Mouse (Mus musculus) WW6 (cell line): ENCODE measurements around the gene Sos1.

Experiments used
- DNase-seq: peaks from one replicate; pipeline ENCODE4 v3.0.0-alpha.2; 2013; ENCODE audit warnings: low read depth, low spot score

Sos1 gene

DNA sequence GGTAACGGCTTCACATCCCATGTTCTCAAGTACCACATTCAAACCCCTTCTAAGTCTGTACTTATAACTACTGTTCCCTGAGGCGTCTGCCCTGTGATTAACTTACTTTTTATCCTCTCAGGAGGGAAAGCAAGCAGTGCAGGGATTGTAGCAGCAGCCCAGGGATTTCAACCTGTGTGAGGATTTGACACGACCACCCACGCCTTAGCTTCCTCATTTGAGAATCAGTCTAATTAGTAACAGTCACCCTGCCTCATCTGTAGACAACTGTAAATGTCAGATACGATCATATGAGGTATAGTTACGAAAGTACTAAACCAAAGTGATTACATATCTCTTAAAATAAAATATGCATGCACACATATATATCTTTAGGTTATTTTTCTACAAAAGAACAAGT lies 15.9 kb upstream of the Sos1 start:
- no peak for DNase-seq

GRCm38 (mm10) chr17:80493891-80494290 lies 13.6 kb upstream of the Sos1 start:
- DNase-seq, result no peak

- no peak for DNase-seq
Measured at GRCm38 (mm10) chr17:80492811-80493210, 12.6 kb upstream of the Sos1 start.

- DNase-seq, result no peak
Measured at GRCm38 (mm10) chr17:80492274-80492673, 12.0 kb upstream of the Sos1 start.

- DNase-seq, result no peak
Measured at GRCm38 (mm10) chr17:80490166-80490565, 9.9 kb upstream of the Sos1 start.

DNA sequence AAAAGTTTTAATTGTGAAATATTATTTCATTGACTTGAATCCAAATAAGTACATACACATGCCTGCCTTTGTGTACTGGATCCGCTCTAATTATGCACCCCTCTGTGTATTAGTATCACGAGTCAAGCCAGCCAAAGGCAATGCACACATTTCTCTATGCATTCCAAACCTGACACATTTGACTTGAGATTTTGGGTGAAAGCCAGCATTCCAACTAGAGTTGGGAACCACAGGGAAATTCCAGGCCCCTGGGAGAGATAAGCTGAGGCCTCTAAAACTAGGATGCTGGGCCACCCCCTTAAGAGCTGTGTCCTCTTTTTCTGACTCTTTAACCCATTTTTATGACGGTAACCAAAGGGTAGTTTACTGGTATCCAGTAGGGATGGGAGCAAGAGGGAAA lies 8.7 kb upstream of the Sos1 start:
- DNase-seq, result no peak

DNA sequence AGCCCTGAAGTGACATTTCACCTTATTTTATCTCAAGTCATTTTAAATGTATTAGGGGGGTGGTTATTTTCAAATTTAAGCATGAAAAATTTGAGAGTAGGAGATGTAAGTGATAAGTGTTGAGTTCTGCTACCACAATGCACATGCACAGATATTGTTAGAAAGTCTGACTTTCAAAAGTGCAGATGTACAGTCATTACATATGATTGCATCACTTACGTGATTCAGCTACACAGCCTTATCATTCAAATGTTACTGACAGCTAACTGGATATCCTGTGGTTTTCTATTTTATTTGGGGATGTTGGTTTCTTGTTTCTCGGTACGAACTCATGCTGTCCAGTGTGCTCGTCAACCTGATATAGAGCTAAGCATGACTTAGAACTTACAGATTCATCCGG lies 4.9 kb upstream of the Sos1 start:
- DNase-seq, result no peak

DNA sequence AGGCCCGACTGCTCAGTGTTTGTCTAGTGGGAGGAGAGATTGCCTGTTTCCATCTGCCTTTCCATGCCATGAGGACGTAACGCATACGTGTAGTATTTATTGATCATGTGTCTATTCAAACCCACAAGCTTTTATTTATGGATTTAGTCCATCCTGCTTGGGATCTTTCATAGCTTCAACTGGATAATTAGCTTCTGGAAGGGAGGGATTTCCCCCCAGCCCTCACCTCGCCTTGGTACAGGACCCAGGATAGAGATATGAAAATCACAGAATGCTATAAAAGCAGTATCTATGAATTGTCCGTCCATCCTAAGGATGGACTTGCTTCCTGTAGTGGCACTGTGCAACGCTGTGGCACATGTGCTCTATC lies 587 bp upstream of the Sos1 start:
- no peak for DNase-seq

DNA sequence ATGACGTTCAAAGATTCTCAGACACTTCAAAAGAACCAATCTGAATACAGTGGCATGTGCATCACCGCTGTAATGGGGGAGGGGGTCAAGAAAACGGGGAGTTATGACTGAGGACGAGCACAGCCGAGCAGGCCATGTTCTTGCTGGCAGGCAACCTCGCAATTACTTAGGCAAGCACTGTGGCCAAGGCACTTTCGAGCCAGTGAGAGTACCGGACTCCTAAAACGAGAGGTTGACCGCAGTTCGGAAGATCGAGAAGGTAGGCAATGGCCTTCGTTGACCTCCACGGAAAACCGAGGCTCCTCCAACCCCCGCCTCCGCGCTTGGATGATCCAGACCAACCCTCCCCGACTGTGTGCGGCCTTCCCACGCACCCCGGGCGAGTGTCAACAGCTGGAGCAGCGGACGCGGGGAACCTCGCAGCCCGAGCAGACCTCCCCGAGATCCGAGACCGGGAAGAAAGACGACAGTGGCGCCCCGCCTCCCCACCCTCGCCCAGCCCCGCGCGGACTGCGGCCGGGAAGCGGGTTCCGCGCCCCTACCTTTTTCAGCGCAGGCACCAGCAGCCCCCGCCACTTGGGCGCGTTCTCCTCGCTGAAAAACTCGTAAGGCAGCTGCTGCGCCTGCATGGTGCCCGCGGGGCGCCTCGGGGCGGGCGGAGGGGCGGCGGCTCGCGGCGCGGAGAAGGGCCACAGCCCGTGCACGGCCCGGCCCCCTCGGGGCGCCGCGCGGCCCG lies 790 bp downstream of the Sos1 start:
- no peak for DNase-seq

DNA sequence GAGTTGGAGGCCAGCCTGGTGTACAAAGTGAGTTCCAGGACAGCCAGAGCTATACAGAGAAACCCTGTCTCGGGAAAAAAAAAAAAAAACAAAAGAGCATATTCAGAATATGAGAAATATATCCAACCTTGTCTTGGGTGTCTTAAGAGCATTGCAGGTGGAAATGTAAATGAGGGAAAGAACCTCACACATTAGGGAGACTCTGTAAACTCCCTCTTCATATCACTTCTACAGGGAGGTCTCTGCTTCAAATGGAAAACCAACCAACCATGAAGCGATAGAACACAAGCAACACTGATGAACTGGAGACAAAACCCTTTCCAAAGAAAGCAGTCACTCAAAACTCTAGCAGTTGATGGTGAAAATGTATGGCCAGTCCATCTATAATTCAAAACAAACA lies 2.6 kb downstream of the Sos1 start:
- DNase-seq, result no peak

DNA sequence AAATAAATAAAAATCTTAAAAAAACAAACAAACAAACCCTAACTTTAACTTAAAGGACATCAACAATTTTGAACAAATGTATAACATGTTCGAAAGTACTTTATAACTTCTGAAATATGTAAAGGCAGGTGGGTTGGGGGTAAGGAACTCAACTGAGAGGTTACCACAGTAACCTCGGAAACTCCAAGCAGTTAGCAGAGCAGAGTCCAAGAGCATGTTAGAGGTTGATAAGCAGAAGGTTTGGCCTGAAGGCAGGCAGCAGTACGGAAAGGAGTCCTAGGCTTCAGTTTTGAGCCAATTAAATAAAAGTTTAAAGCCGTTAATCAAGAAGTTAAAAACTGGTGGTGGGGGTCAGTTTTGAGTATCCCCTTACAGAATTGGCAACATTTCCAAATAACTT lies 3.8 kb downstream of the Sos1 start:
- no peak for DNase-seq

- no peak for DNase-seq
Measured at GRCm38 (mm10) chr17:80471056-80471802, 9.0 kb downstream of the Sos1 start.

GRCm38 (mm10) chr17:80468417-80468894 lies 11.8 kb downstream of the Sos1 start:
- DNase-seq, result peak; percentile 52

DNA sequence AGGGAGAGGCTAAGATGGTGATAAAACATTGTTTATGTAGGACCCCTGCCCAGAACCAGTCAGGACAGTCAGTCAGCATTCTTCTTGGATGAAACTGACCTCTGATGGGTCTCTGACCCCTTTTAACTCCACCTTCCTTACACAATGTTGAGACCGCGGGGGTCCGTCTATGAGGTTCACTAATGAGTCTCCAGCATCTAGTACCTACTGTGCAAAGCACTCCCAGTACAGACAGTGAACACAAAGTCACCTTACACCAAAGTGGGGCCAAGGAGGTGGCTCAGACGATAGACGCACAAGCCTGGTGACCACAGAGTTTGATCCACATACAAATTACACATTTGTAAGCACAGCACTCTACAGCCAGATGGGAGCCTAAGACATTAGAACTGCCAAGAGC lies 20.0 kb downstream of the Sos1 start:
- DNase-seq, result no peak

GRCm38 (mm10) chr17:80455648-80456047 lies 24.6 kb downstream of the Sos1 start:
- DNase-seq, result no peak

- no peak for DNase-seq
Measured at GRCm38 (mm10) chr17:80450426-80451030, 29.7 kb downstream of the Sos1 start.

GRCm38 (mm10) chr17:80446470-80446869 lies 33.8 kb downstream of the Sos1 start:
- no peak for DNase-seq

- DNase-seq, result no peak
Measured at GRCm38 (mm10) chr17:80445433-80445832, 34.8 kb downstream of the Sos1 start.

DNA sequence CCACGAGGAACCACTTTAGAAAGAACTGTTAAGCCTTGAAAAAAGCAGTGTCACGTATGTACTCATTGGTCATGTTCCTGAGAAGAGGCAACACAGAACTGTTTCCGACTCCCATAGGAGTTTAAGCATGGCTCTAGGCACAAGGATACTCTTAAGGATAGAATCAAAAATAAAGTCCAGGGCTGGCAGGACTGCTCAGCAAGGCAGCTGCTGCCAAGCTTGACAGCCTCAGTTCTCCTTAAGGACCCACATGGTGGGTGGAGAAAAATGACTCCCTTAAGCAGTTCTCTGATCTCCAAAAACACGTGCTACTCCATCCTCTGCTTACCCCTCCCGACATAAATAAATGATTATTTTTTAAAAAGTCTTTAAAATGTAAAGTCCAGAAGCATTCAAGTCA lies 44.6 kb downstream of the Sos1 start:
- DNase-seq, result no peak

DNA sequence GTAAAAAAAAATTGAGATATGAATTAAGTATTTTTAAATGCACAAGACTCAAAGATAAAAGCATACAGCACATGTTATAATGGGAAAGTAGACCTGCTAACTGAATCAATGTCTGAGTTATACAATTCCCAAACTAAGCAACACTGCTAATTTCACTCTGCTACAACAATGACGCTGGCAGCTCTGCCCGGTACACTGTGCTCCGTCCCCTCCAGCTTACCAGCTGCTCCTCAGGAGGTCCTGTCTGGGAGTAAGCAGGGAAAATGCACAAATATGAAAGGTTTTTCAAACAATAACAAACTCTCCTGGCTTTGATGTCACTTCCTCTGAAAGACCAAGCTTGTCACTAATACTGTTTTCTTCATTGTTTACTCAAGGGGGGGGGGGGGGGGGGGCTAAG lies 45.8 kb downstream of the Sos1 start:
- DNase-seq, result no peak

DNA sequence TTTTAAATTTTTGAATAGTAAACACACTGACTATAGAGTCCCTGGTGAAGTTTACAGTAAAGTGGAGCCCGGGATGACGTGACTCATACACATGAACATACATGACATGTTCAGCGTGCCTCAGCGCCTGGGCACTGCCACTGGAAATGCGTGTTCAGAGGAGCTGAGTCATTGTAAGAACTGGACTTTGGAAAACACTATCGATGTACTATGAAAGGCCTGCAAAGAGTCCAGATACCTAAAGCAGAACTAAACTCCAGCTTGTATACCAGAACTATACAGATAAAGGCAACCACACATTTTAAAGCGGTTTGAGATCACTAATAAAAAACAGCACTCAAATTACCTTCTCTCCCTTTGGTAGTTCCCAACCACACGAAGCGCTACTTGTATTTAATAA lies 48.3 kb downstream of the Sos1 start:
- no peak for DNase-seq

DNA sequence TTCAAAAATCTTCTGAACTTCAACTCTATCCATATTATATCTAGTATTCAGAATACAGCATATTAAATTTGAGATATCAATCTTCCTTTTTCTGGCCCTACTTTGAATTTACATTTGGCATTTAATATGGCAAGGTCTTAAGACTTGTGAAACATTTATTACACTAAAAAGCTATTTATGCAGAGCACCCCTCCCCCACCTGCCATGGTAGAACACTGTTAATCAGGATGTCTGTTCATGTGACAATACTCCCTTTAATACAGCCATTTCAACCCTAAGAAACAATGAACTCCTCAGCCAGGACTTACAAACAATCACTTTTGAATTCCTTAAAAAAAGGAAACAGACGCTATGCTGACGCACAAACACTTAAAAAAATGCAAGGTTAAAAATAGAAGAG lies 52.3 kb downstream of the Sos1 start:
- no peak for DNase-seq

DNA sequence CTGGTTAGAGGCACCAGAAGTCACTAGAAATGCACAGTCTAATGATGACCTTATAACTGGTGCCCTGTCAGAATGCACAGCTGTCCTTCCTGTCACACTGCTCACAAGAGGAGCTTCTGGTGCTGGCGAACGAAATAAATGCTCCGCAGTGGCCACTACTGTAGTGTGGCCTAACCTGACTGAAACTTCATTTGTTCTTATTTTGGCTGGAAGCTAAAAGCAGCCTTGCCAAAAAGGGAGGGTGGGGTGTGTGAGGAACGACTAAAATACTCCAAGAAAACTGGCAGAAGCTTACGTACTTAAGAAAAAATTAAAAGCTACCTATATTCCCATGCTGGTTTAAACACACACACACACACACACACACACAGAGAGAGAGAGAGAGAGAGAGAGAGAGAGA lies 53.4 kb downstream of the Sos1 start:
- no peak for DNase-seq
